Mouse (Mus musculus) myocyte (in vitro differentiated cells): Measurements from ENCODE around the gene Slc35b2.

Source experiments
- CEBPB ChIP-seq: IDR thresholded peaks from 2 replicates; pipeline ENCODE4 v1.6.1; 2011; ENCODE audit warnings: mild to moderate bottlenecking, moderate library complexity; ENCODE audit not compliant: poor library complexity, insufficient read depth, severe bottlenecking
- E2F4 ChIP-seq: IDR thresholded peaks from one replicate; pipeline ENCODE4 v1.6.1; 2011; ENCODE audit warnings: mild to moderate bottlenecking, control low read depth, moderate library complexity; ENCODE audit not compliant: insufficient read depth
- MAX ChIP-seq: IDR thresholded peaks from one replicate; pipeline ENCODE4 v1.6.1; 2011; ENCODE audit warnings: low read depth, mild to moderate bottlenecking, control low read depth
- MYOD1 ChIP-seq, 3 experiments: IDR thresholded peaks; one replicate each; pipeline ENCODE4 v1.6.1; 2011; ENCODE audit warnings: control low read depth in 2 of 3, low read depth in 2 of 3, mild to moderate bottlenecking in 2 of 3, moderate library complexity in 1 of 3; ENCODE audit not compliant: insufficient read length in 2 of 3, control insufficient read depth in 1 of 3
- MYOG ChIP-seq, 3 experiments: IDR thresholded peaks; one replicate each; pipeline ENCODE4 v1.6.1; 2011; ENCODE audit warnings: control low read depth in 2 of 3, low read depth in 2 of 3, mild to moderate bottlenecking in 2 of 3; ENCODE audit not compliant: insufficient read length in 2 of 3, control insufficient read depth in 1 of 3, insufficient read depth in 1 of 3
- POLR2A ChIP-seq: IDR thresholded peaks from one replicate; pipeline ENCODE4 v1.6.1; 2011; ENCODE audit warnings: low read depth, mild to moderate bottlenecking, control low read depth, moderate library complexity; ENCODE audit not compliant: insufficient read length
- POLR2AphosphoS2 ChIP-seq: IDR thresholded peaks from one replicate; pipeline ENCODE4 v1.6.1; 2011; ENCODE audit warnings: low read depth, control low read depth; ENCODE audit not compliant: insufficient read length
- REST ChIP-seq: IDR thresholded peaks from one replicate; pipeline ENCODE4 v1.6.1; 2011; ENCODE audit warnings: mild to moderate bottlenecking, control low read depth, moderate library complexity; ENCODE audit not compliant: insufficient read depth, insufficient read length
- TCF12 ChIP-seq: IDR thresholded peaks from one replicate; pipeline ENCODE4 v1.6.1; 2011; ENCODE audit warnings: mild to moderate bottlenecking, control low read depth; ENCODE audit not compliant: poor library complexity, insufficient read depth, severe bottlenecking
- TCF3 ChIP-seq: IDR thresholded peaks from one replicate; pipeline ENCODE4 v1.6.1; 2011; ENCODE audit warnings: low read depth, control low read depth; ENCODE audit not compliant: insufficient read length
- USF1 ChIP-seq: IDR thresholded peaks from one replicate; pipeline ENCODE4 v1.6.1; 2011; ENCODE audit warnings: low read depth, mild to moderate bottlenecking, control low read depth, moderate library complexity

DNA sequence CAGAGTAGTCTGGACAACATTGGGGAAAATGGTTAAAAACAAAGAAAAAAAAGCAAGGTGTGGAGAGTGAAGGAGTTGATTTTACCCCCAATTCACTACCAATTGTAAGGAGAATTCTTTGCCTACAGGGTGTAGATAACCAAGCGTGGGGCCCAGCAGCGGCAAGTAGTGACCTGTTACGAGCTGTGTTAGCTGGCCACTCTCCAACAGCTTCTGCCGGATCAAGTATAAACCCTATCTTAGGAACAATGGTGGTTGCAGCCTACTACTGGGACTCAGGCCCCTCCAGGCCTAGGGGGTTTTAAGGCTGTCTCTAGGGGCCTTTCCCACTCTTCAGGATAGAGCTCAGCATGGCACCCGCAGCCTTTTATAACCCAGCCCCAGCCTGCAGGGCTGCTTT lies 14.6 kb downstream of the Slc35b2 start:
- TF ChIP-seq POLR2A (no peak), POLR2AphosphoS2 (no peak), TCF12 (no peak), MAX (no peak), E2F4 (no peak), TCF3 (no peak), USF1 (no peak), MYOG (IDR thresholded peaks at IDR 0.05; ENCODE audit: control insufficient read depth in 1 of 3, insufficient read depth in 1 of 3, insufficient read length in 2 of 3, low read depth in 2 of 3) (no peak), MYOD1 (IDR thresholded peaks at IDR 0.05; ENCODE audit: control insufficient read depth in 1 of 3, insufficient read length in 2 of 3, low read depth in 2 of 3) (no peak), REST (no peak), CEBPB (no peak)
